Mouse (Mus musculus) embryonic fibroblast, embryonic 13.5 days (primary cell): ENCODE data around the gene Mcrs1.

Source experiments
- CTCF ChIP-seq: IDR thresholded peaks from 2 replicates; pipeline ENCODE4 v1.5.1; 2011; ENCODE audit warnings: mild to moderate bottlenecking, control low read depth, low read length, moderate library complexity, borderline replicate concordance; ENCODE audit not compliant: insufficient read depth
- POLR2A ChIP-seq: IDR thresholded peaks from 2 replicates; pipeline ENCODE4 v1.6.1; 2011; ENCODE audit warnings: low read depth, mild to moderate bottlenecking, control low read depth, low read length, moderate library complexity

- TF ChIP-seq POLR2A = no peak
- no peak for TF ChIP-seq CTCF
These were observed 9.7 kb downstream of the Mcrs1 start for GRCm38 (mm10) chr15:99242045-99242444.
